Mouse (Mus musculus) forebrain, embryonic 11.5 days (tissue): Measurements from ENCODE around the gene Tssc4. TPM values are rescaled to one million over a fixed set of nuclear protein-coding genes. Genes with fewer than 3 reads are reported as not detected.

ENCODE experiments used
- ATAC-seq: fragments of 200-750 bp; cut with Nextera tagmentation; replicated peaks from 2 replicates; pipeline ENCODE4 v1.8.0; 2017; ENCODE audit warnings: moderate TSS enrichment; ENCODE audit not compliant: low FRiP score
- DNase-seq: peaks from one replicate; pipeline ENCODE4 v3.0.0-alpha.2; 2017; ENCODE audit warnings: low spot score
- H3K27ac ChIP-seq: fragments of 300-500 bp; sonication (generic); 2 replicates; pipeline ENCODE4 v1.5.1; 2014; ENCODE audit warnings: low read depth, low read length
- H3K27me3 ChIP-seq: fragments of 300-500 bp; sonication (generic); 2 replicates; pipeline ENCODE4 v1.6.1; 2014; ENCODE audit warnings: mild to moderate bottlenecking, low read length, mixed read lengths; ENCODE audit not compliant: control insufficient read depth, insufficient read depth
- H3K36me3 ChIP-seq: fragments of 300-500 bp; sonication (generic); 2 replicates; pipeline ENCODE4 v1.6.1; 2014; ENCODE audit warnings: mild to moderate bottlenecking, low read length, moderate library complexity, mixed read lengths; ENCODE audit not compliant: control insufficient read depth, insufficient read depth
- H3K4me1 ChIP-seq: fragments of 300-500 bp; sonication (generic); replicated peaks from 2 replicates; pipeline ENCODE4 v1.6.1; 2014; ENCODE audit warnings: low read length, mixed read lengths; ENCODE audit not compliant: control insufficient read depth, insufficient read depth
- H3K4me2 ChIP-seq: fragments of 300-500 bp; sonication (generic); 2 replicates; pipeline ENCODE4 v1.6.1; 2014; ENCODE audit warnings: low read depth, mild to moderate bottlenecking, low read length, moderate library complexity, mixed read lengths; ENCODE audit not compliant: severe bottlenecking
- H3K4me3 ChIP-seq: fragments of 300-500 bp; sonication (generic); 2 replicates; pipeline ENCODE4 v1.5.1; 2014; ENCODE audit warnings: low read depth, low read length
- H3K9ac ChIP-seq: fragments of 300-500 bp; sonication (generic); 2 replicates; pipeline ENCODE4 v1.6.1; 2014; ENCODE audit warnings: low read length
- H3K9me3 ChIP-seq: fragments of 300-500 bp; sonication (generic); 2 replicates; pipeline ENCODE4 v1.6.1; 2016; ENCODE audit warnings: low read length, mixed read lengths; ENCODE audit not compliant: control insufficient read depth
- WGBS: fragments of 180-500 bp; shearing (Covaris S2); extraction: QIAGEN DNeasy Blood & Tissue Kit; methylation state at CpG from one replicate; pipeline ENCODE4 v1.1.7; 2014; 5-methylcytosine and 5-hydroxymethylcytosine counted together
- polyA plus RNA-seq: library from polyadenylated mRNA; unstranded; fragments of >200 nt; fragmentation: Nextera tagmentation; extraction: Ambion mirVana; gene quantifications from 2 replicates; pipeline ENCODE4 v1.2.1, GENCODE M21; 2014

Tssc4 gene
- polyA plus RNA-seq, 1 experiment from 2014 or later: 73.3 TPM

- DNase-seq (no peak), ATAC-seq (no peak)
- Histone ChIP-seq H3K4me2 (no peak overlapping the region), H3K4me3 (no peak overlapping the region), H3K9me3 (no peaks in the 10 kb centered on the region), H3K27ac (no peak overlapping the region), H3K36me3 (no peaks in the 10 kb centered on the region), H3K27me3 (no peaks in the 10 kb centered on the region), H3K4me1 (no peaks in the 10 kb centered on the region), H3K9ac (no peak overlapping the region)
- WGBS: 78% methylated on average over 2 of the region's 2 CpGs
Measured at GRCm38 (mm10) chr7:143083708-143084107, 14.7 kb downstream of the Tssc4 start.

GRCm38 (mm10) chr7:143086366-143086765 lies 17.3 kb downstream of the Tssc4 start:
- no peak for DNase-seq
- no peak for ATAC-seq
- no peaks in the 10 kb centered on the region for H3K4me1 ChIP-seq
- H3K36me3 ChIP-seq: no peaks in the 10 kb centered on the region
- no peak overlapping the region for H3K4me3 ChIP-seq
- 50% methylated on average over 2 of the region's 2 CpGs for WGBS
- H3K9me3 ChIP-seq: no peaks in the 10 kb centered on the region
- H3K9ac ChIP-seq: no peak overlapping the region
- H3K4me2 ChIP-seq: no peak overlapping the region
- no peaks in the 10 kb centered on the region for H3K27me3 ChIP-seq
- no peak overlapping the region for H3K27ac ChIP-seq

DNA sequence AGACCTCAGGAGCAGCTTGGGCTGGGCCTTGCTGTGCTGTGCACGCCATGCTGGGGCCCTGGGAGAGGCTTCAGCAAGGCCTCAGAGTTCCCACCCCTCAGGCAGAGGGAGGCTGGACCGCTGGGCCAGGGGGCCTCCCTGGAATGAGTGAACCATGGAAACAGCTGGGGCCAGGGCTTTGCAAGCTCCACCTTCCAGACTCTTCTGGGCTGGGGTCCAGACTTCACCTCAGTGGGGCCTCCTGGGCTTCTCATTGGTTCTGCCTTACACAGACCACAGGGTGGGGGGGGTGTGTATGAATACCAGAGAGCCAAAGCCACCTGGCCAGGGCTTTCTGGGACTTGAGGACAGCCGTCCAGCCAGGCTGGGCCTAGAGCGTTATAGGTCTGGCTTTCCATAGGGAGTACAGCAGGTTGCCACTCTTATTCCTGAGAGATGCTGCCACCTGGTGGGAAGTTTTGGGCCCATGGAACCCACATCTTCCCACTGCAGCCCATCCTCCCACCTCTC lies 18.1 kb downstream of the Tssc4 start:
- ATAC-seq (0 out of 2 replicates have a peak, but pooled peaks have one; percentile 12), DNase-seq (peak; percentile 70)
- Histone ChIP-seq H3K4me3 (no peak overlapping the region), H3K9me3 (no peaks in the 10 kb centered on the region), H3K36me3 (no peaks in the 10 kb centered on the region), H3K27ac (no peak overlapping the region), H3K27me3 (no peaks in the 10 kb centered on the region), H3K4me1 (no peaks in the 10 kb centered on the region), H3K4me2 (no peak overlapping the region), H3K9ac (no peak overlapping the region)
- WGBS: 48% methylated on average over 4 of the region's 4 CpGs

DNA sequence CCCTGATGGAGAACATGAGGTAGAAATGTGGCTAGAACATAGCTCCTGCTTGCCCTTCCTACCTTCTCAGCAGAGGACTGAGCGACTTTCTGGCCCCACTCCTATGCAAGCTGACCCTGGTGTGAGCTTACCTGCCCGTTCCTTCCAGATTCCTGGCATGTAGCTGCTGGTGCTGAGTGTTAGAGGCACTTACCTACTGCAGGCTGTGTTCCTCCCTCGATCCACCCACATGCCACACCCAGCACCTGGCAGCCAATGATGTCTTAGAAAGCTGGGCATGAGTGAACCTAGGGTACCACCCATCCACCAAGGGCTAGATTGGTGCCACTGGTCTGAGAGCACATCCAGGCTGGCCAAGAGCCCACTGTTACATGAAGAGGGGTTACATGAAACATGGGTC lies 24.8 kb downstream of the Tssc4 start:
- no peak overlapping the region for H3K4me3 ChIP-seq
- 75% methylated on average over 3 of the region's 3 CpGs for WGBS

GRCm38 (mm10) chr7:143094592-143095553 lies 25.8 kb downstream of the Tssc4 start, which contains the start of gene Trpm5:
Trpm5 (minus strand) TSS chr7:143094642.
- peak; percentile 30; the same call in 1 of the 2 replicates for ATAC-seq
- H3K27ac ChIP-seq: no peak within 1 kb of the TSS
- no peaks in the 10 kb centered on the region for H3K9me3 ChIP-seq
- peak; percentile 85 for DNase-seq
- WGBS: 47% methylated on average over 10 of the region's 10 CpGs
- H3K27me3 ChIP-seq: no peaks in the 10 kb centered on the region
- no peak within 1 kb of the TSS for H3K4me2 ChIP-seq
- no peak within 1 kb of the TSS for H3K4me3 ChIP-seq
- H3K9ac ChIP-seq: no peak within 1 kb of the TSS
- no peaks in the 10 kb centered on the region for H3K36me3 ChIP-seq
- no peaks in the 10 kb centered on the region for H3K4me1 ChIP-seq

More for the DNA sequence above, 24.8 kb downstream of the Tssc4 start:
- no peak overlapping the region for H3K9ac ChIP-seq
- ATAC-seq (no peak), DNase-seq (no peak)
- no peak overlapping the region for H3K4me2 ChIP-seq
- no peaks in the 10 kb centered on the region for H3K4me1 ChIP-seq
- no peaks in the 10 kb centered on the region for H3K9me3 ChIP-seq
- H3K36me3 ChIP-seq: no peaks in the 10 kb centered on the region
- H3K27me3 ChIP-seq: no peaks in the 10 kb centered on the region
- no peak overlapping the region for H3K27ac ChIP-seq

DNA sequence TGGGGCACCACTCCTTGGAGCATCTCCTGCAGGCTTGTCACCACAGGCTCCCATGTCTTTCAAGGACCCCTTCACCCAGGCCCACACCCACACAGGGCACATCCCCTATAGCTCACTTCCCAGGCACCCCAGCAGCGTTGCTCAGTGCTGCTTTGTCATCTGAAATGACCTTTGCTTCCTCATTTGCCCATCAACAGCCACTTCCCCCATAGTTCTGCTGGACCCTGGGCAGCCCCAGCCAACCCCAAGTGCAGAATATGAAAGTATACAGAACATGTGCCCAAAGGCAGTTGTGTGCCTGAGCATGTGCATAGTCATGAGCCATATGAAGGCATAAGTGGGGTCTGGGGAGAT lies 26.5 kb downstream of the Tssc4 start:
- no peaks in the 10 kb centered on the region for H3K9me3 ChIP-seq
- 48% methylated on average over 1 of the region's 1 CpGs for WGBS
- ATAC-seq (no peak), DNase-seq (no peak)
- H3K27me3 ChIP-seq: no peaks in the 10 kb centered on the region
- no peak overlapping the region for H3K4me3 ChIP-seq
- no peaks in the 10 kb centered on the region for H3K36me3 ChIP-seq
- H3K4me2 ChIP-seq: no peak overlapping the region
- H3K4me1 ChIP-seq: no peaks in the 10 kb centered on the region
- H3K27ac ChIP-seq: no peak overlapping the region
- H3K9ac ChIP-seq: no peak overlapping the region

GRCm38 (mm10) chr7:143100759-143101158 lies 31.7 kb downstream of the Tssc4 start:
- ATAC-seq (no peak), DNase-seq (no peak)
- no peak overlapping the region for H3K4me3 ChIP-seq
- no peaks in the 10 kb centered on the region for H3K4me1 ChIP-seq
- H3K27me3 ChIP-seq: peaks cover 8% of the 10 kb centered on the region
- no peaks in the 10 kb centered on the region for H3K36me3 ChIP-seq
- no peaks in the 10 kb centered on the region for H3K9me3 ChIP-seq
- no peak overlapping the region for H3K9ac ChIP-seq
- WGBS: 82% methylated on average over 4 of the region's 4 CpGs
- no peak overlapping the region for H3K4me2 ChIP-seq
- H3K27ac ChIP-seq: no peak overlapping the region

DNA sequence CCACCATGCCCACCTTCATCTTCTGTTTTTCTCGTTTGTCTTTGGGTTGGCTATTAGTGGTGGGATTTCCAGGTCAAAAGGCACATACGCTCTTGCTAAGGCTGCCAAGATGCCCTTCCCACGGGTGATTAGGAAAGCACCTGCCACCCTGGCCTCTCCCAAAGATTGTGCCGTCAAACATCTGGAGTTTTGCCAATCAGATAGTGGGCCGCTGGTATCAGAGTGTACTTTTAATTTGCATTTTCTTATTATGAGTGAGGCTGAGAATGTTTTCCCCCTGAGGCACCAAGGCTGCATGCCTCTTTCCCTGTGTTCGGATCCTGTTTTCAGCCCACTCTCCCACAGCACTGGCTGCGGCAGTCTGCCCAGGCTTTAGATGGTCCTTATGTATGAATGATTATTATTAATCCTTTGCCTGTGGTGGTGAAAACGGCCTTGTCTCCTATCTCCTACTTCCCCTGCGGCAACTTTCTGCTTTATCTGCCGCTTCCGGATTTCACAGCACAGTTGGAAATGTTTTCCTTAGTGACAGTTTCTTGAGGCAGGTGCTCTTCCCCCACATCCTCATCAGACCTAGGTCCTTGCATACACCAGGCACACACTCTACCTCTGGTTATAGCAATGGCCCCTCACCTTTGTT lies 36.3 kb downstream of the Tssc4 start:
- Histone ChIP-seq H3K36me3 (no peaks in the 10 kb centered on the region), H3K27ac (no peak overlapping the region), H3K4me3 (no peak overlapping the region), H3K4me1 (peaks cover 6% of the 10 kb centered on the region), H3K27me3 (peaks cover 35% of the 10 kb centered on the region), H3K9me3 (no peaks in the 10 kb centered on the region), H3K4me2 (no peak overlapping the region), H3K9ac (no peak overlapping the region)
- ATAC-seq (no peak), DNase-seq (no peak)
- 75% methylated on average over 11 of the region's 11 CpGs for WGBS
